Mouse (Mus musculus) right cerebral cortex, postnatal 10 days (tissue): ENCODE measurements around the gene Nat8f2.
"Not testable (repeated sequence)": the region's sequence is repeated elsewhere in the genome, so short reads cannot be mapped to it uniquely, and the experiment has no call there.

Source experiments
- DNase-seq, 2 experiments: peaks; one replicate each; pipeline ENCODE4 v3.0.0; 2021; ENCODE audit warnings: low spot score in 2 of 2

Nat8f2 gene

GRCm38 (mm10) chr6:85869006-85869405 lies at the start of gene Nat8f2:
TSS of gene Nat8f2 (minus strand) at chr6:85869158.
- DNase-seq: peak in 1 of 2 experiments; percentile 12

- not testable (repeated sequence) for DNase-seq
Measured at GRCm38 (mm10) chr6:85918341-85918740, 49.4 kb upstream of the Nat8f2 start.

- no peak for DNase-seq
Measured at GRCm38 (mm10) chr6:85916596-85916995, 47.6 kb upstream of the Nat8f2 start.

GRCm38 (mm10) chr6:85915539-85916513 lies 46.9 kb upstream of the Nat8f2 start, which contains the start of gene Nat8f1:
TSS of gene Nat8f1 (minus strand) at chr6:85915687.
- peak; percentile 93 to 94 for DNase-seq

DNA sequence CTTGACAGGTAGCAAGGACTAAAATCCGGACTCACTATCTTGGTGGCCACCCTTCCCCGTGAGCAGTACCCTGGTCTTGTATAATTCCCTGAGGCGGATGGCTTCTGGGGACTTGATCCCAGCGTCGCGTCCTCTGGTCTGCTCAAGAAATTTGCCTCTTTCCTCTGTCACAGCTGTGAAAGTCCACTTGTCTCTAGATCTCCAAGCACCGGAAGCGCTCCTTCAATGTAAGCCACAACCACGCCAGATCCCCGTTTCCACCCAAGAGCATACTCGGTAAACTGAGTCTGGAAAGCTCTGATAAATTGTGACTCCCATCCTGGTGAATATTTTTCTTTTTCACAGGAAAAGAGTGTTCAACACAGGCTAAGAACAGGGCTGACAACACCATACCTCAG lies 46.2 kb upstream of the Nat8f2 start:
- DNase-seq: peak in 1 of 2 experiments; percentile 37

GRCm38 (mm10) chr6:85911587-85911986 lies 42.6 kb upstream of the Nat8f2 start, which contains the start of gene Tprkb:
TSS of gene Tprkb (plus strand) at chr6:85911865.
- DNase-seq: no peak

- DNase-seq: no peak
Measured at GRCm38 (mm10) chr6:85909704-85910103, 40.7 kb upstream of the Nat8f2 start.

- no peak for DNase-seq
Measured at GRCm38 (mm10) chr6:85908341-85908740, 39.4 kb upstream of the Nat8f2 start.

GRCm38 (mm10) chr6:85906911-85907351 lies 38.0 kb upstream of the Nat8f2 start:
- peak; percentile 78 to 87 for DNase-seq

DNA sequence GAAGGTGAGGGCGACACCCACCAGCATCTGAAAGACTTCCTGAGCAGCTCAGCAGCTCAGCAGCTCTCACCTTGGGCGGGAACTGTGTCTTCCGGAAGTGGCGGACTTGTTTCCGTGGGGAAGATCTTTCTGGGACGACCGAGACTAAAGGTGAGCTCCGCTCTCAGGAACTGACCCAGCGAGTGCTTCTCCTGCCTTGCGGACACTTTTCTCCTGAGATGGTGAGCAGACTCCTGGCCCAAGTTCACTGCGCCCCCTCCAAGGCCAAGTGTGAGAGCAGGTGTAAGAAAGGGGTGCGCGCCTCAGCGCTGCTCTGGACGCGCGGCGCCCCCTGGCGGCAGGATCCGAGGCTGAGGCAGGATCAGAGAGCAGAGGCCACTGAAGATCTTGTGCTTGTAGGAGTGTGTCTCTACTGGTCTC lies 35.7 kb upstream of the Nat8f2 start, which contains the start of gene Nat8f4:
Nat8f4 (minus strand) TSS at position 243 of the 420 bp plus-strand sequence.
- peak; percentile 79 to 84 for DNase-seq

- peak in 1 of 2 experiments; percentile 9 for DNase-seq
Measured at GRCm38 (mm10) chr6:85902303-85902702, 33.3 kb upstream of the Nat8f2 start.

GRCm38 (mm10) chr6:85898596-85899475 lies 29.9 kb upstream of the Nat8f2 start:
- DNase-seq: peak in 1 of 2 experiments; percentile 49

GRCm38 (mm10) chr6:85895061-85895648 lies 26.2 kb upstream of the Nat8f2 start:
- DNase-seq: not testable (repeated sequence)

- peak in 1 of 2 experiments; percentile 1 for DNase-seq
Measured at GRCm38 (mm10) chr6:85888961-85889360, 20.0 kb upstream of the Nat8f2 start.

DNA sequence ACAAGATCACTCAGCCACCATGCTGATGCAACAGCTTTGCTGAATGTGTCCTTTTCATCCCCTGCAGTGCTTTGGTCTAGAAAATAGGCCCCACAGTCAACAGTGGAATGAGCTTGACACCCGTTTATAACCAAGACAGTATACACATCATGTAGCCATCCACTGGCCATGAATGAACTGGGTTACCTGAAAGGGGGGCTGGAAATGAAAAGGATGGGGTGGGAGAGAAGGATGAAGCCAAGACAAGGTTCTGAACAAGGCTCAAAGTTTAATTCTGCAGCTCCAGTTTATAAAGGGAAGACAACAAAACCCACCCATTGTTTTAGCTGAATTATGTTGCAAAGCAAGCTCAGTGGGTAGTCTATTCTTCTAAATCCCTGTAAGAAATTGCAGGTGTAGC lies 15.4 kb upstream of the Nat8f2 start:
- peak in 1 of 2 experiments; percentile 4 for DNase-seq

GRCm38 (mm10) chr6:85883246-85883645 lies 14.3 kb upstream of the Nat8f2 start:
- peak in 1 of 2 experiments; percentile 15 for DNase-seq

DNA sequence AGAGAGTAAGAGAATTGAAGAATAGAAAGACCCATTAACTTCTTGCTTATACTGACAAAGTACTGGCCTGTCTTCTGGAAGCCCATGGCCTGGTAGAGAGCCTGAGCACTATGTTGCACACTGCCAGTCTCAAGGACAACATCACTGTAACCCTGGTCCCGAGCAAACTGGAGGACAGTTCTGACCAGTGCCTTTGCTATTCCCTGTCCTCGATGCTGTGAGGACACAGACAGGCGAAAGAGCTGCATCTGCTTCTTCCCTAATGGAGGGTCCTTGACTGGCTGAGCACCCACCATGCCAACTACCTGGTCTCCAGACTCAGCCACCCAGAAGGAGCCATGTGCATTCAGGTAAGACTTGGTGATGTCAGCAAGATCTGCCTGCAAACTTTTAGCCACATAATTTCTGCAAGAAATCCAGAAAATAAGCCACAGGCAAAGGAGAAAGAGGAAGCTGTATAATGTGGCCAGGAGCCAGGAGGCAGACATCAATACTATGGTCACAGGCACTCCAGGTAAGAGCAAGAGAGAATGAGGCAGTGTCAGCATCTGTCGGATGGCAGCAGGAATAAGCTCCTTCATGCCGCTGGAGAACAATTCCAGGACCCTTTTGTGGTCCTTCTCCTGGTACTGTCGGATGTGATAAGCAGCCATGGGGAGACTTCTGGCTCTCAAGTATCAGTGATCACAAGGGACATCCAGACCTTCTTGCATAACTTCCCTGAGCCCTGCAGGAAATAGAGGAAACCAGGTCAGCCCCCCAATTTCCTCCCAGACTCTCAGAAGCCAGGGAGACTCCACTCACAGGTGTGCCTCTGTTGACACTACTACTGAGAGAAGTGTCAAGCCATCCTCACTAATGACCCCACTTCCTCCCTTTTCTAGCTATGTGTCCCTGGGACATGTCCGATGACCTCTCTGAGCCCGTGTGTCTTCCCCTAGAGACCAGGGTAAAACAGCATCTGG lies 950 bp downstream of the Nat8f2 start:
- peak in 1 of 2 experiments; percentile 12 for DNase-seq

- peak in 1 of 2 experiments; percentile 5 for DNase-seq
Measured at GRCm38 (mm10) chr6:85866995-85867394, 2.0 kb downstream of the Nat8f2 start.

- not testable (repeated sequence) for DNase-seq
Measured at GRCm38 (mm10) chr6:85866166-85866565, 2.8 kb downstream of the Nat8f2 start.
